Mouse (Mus musculus) adrenal gland, adult 8-10 months (tissue): ENCODE measurements around the gene Lclat1. TPM values are rescaled to one million over a fixed set of nuclear protein-coding genes. Genes with fewer than 3 reads are reported as not detected.
"Not testable (repeated sequence)": the region's sequence is repeated elsewhere in the genome, so short reads cannot be mapped to it uniquely, and the experiment has no call there.

ENCODE experiments used
- DNase-seq: peaks from one replicate; pipeline ENCODE4 v3.0.0; 2022
- total RNA-seq, 4 experiments: library from RNA; stranded (reverse); gene quantifications; 2 replicates each; pipeline ENCODE4 v1.2.4; 2022

Lclat1 gene
- total RNA-seq, 4 experiments from 2014 or later, result 40.9 to 45.9 (median 42.3) TPM

GRCm38 (mm10) chr17:73245089-73245684 lies 137.4 kb downstream of the Lclat1 start:
- no peak for DNase-seq

GRCm38 (mm10) chr17:73246036-73246435 lies 138.3 kb downstream of the Lclat1 start:
- no peak for DNase-seq

- no peak for DNase-seq
Observed at GRCm38 (mm10) chr17:73246926-73247325, 139.1 kb downstream of the Lclat1 start.

DNA sequence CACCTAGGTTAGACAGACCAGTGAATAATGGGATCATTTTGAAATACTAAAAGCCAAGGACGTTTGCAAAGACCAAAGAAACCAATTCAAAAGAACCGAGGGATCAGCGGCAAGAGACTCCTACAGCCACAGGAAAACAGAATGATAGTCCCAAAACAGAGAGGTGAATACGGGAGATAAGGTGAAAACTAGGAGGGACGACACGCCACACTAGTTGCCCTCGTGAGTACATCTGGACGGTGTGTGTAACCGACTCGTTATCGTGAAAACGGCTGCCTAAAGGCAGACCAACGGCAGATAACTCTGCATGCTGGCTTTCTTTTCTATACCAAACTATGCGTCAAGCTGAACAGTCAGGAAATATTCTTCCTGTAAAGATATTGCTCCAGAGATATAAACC lies 140.0 kb downstream of the Lclat1 start:
- no peak for DNase-seq

DNA sequence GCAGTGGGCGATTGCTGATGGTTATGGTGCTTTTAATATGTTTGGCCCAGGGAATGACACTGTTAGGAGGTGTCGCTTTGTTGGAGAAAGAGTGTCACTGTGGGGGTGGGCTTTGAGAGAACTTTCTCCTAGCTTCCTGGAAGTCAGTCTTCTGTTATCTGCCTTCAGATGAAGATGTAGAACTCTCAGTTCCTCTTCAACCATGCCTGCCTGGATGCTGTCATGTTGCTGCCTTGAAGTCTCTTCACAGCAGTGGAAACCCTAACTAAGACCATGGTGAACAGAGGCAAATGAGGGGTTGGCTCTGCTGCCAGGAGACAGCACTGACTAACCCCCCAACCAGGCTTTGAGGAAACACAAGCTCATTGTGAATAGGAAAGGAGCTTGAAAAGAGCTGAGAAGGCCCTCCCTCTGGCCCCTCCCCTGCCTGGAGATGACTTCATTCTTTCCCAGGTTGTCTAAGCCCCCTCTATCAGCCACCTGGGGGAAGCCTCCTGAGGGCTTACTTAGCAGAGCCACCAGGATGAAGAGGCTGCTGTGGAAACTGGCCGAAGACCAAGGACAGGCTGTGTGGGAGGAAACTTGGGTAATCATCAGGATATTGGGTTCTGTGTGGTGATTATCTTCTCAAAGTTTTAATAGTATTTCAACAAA lies 142.8 kb downstream of the Lclat1 start:
- no peak for DNase-seq

GRCm38 (mm10) chr17:73251142-73251502 lies 143.3 kb downstream of the Lclat1 start:
- DNase-seq, result no peak

DNA sequence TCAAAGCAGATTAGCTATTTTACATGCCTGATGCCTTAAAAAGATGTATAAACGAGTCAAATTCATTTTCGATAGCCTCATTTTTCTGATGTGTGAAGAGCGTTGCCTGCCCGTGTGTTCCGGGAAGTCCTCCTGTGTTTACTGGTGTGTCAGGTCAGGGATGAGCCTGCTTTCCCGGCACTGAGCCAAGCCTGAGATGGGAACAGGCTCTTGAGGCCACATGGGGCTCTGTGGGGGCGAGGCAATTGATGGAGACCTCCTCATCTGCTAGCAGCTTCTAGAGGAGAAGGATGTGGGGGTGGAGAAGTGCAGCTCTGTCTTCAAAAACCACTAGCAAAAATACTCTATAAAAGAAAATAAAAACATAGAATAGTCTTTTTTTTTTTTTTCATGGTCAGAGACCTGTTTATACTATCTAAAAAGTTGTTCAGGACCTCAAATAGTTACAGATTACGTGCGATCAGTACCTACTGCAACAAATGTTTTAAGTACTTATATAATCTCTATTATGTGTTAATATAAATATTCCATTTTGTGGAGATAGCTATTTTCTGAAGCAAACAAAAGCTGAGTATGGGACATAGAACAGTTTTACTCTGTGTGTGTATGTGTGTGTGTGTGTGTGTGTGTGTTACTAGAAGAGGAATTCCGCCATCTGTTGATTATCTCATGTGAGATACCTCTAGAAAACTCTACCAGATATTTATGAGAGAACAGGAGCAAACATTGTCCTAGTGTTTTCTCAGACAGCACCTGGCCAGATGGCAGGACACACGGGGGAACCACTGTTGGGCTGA lies 144.2 kb downstream of the Lclat1 start:
- DNase-seq, result no peak

DNA sequence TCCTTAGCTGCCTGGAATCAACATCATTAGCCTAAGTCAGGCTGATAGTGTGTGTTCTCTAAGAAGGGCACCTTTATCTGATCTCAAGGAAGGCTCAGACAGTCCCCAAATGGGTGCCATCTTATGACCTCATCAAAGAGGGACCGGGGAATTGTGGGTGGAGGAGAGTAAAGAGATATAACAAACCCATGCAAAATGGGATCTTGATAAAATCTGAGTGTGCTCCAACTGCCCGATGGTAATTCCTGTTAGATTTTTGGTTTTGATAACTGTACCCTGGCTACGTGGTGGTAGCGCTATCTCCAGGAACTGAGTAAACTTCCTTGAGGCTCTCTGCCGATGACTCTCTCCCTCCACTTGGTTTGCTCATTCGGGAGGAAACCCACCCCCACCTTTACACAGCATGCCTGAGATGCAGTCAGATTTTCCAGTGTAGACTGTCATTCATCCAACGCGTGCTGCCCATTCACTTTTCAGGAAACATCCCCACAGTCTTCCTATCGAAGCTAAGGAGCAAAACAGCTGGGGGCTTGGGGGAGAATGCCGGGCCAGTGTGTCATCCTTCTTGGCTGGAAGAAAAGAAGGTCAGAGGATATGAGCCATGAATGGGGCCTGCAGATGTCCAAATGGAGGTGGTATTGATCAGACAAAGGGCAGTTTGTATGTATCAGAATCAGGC lies 145.6 kb downstream of the Lclat1 start:
- DNase-seq, result no peak

DNA sequence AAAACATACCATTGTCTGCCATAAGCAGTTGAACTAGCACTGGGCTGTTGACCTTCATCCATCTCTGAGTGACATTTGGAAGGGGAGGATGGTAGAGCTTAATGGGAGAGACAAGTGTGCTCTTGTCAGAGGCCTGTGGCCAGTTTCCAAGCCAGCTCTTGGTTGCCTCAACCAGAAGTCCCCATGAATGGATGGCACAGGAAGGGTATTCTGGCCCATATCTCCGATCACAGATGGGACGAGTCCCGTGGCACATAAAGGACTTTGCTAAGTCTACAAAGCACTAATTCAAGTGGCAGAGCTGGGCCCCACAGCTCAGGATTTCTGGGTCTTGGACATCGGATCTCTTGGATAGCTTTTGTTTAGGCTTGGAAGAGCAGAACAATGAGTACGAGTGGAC lies 148.0 kb downstream of the Lclat1 start:
- DNase-seq, result no peak

DNA sequence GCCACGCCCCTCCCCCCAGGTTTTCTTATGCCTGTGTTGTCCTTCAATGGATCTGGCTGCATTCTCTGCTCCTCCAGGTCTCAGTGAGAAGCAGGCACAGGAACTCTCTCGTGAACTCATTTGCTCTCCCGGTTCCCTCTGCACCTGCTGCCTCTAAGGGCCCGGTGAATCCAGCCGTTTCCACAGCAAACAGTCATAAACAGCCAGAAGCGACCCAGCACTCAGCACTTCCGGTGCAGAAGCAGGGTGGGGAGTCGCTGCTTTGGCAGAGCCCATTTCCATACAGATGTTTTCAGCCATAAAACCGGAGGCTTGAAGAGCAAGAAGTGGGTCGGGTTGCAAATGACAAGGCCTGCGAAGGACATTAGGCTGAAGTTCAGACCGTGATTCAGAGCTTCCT lies 150.8 kb downstream of the Lclat1 start:
- DNase-seq, result no peak

GRCm38 (mm10) chr17:73259258-73259657 lies 151.5 kb downstream of the Lclat1 start:
- DNase-seq, result not testable (repeated sequence)

GRCm38 (mm10) chr17:73262558-73262957 lies 154.8 kb downstream of the Lclat1 start:
- DNase-seq, result no peak

GRCm38 (mm10) chr17:73263077-73263501 lies 155.3 kb downstream of the Lclat1 start:
- peak; percentile 86 for DNase-seq

DNA sequence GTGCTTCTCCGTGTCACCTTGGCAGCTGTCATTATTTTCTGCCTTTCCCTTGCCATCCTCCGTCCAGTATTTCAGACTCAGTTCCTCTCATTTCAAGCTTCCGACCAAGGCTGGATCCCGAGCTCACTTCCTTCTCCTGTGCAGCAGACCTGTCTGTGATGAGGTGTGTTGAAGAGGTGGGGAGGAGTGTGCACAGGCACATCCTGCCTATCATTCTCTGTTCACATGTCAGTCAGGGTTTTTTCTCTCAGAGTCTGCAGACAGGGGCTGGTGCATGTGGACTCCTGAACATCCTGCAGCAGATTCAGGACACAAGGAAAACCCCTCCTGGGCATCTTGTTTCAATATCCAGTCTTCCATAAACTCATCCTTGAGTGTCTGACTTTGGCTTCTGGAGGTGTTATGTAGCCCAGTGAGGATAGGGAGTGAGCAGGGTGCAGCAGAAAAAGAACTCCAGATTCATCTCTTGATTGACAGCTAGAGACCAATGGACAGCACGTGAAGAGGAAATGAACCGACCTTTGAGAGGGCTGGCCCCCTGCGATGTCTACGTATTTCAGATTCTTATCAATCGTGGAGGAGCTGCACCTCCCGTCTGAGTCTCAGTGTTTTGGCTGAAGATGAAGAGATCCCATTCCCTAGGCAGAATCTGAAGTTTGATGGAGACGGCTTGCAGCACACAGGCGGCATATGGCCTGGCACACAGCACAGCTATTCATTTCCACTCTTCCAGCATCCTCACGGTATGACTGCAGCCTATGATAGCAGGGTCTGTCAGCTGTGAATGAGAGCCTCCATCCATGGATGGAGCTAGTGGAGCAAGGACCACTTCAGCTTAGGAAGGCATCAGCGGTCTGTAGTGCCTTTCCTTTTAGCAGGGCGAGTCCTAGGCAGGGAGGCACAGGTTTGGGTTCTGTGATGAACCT lies 163.3 kb downstream of the Lclat1 start:
- no peak for DNase-seq

GRCm38 (mm10) chr17:73271797-73272600 lies 164.2 kb downstream of the Lclat1 start:
- no peak for DNase-seq

- DNase-seq, result no peak
Observed at GRCm38 (mm10) chr17:73273809-73274208, 166.0 kb downstream of the Lclat1 start.

DNA sequence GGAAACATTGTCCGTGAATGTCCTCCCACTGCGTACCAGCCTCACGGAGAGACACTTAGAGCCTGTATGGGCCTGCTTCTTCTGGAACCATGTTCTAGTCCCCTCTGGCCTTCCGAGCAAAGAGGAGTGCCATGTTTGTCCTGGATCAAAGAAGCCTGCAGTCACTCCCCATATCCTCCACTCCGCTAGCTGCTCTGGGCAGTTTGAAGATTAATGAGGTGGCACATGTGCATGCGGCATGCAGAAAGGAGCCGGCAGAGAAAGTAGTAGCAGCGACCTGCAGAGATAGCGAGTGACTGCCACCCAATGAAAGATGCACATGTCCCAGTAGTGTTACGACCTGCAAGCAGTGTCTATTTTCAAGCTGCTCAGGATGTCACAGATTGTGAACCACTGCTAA lies 167.3 kb downstream of the Lclat1 start:
- no peak for DNase-seq

DNA sequence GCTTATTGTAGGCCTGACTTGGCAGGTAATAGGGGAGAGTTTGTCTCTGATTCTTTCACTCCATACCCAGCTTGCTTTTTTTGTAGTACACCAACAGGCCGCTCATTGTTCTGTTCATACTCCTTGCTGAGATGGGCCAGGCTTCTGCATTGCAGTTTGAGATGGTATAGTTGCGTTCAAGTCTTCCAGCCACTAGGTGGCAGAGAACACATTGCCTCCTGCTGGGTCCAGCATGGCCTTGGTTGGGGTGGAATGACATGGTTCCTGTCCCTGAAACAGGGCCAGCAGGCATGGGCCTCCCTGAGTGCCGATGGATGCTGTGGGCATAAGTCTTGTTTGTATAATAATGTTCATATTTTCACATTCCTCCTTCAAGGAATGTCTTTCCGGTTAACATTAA lies 170.0 kb downstream of the Lclat1 start:
- no peak for DNase-seq

- not testable (repeated sequence) for DNase-seq
Observed at GRCm38 (mm10) chr17:73282702-73283101, 174.9 kb downstream of the Lclat1 start.

DNA sequence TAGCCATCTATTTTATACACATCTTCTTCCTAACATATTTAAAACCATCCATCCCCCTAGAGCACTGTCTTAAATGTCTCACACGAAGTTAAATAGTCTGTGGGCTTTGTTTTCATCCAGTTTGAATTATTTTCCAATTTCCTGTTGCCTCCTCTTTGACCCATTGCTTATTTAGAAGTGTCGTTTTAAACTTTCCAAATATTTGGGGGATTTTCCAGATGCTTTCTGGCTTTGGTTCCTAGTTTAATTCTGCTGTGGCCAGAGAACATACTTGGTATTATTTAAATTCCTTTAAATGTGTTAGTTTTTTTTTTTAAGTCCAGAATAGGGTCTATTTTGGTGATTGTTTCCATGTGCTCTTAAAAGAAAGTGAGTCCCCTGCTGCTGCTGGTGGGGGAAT lies 176.5 kb downstream of the Lclat1 start:
- DNase-seq, result no peak
